12 mouse cellular contexts compared by ENCODE assay signal in the genomic region with DNA sequence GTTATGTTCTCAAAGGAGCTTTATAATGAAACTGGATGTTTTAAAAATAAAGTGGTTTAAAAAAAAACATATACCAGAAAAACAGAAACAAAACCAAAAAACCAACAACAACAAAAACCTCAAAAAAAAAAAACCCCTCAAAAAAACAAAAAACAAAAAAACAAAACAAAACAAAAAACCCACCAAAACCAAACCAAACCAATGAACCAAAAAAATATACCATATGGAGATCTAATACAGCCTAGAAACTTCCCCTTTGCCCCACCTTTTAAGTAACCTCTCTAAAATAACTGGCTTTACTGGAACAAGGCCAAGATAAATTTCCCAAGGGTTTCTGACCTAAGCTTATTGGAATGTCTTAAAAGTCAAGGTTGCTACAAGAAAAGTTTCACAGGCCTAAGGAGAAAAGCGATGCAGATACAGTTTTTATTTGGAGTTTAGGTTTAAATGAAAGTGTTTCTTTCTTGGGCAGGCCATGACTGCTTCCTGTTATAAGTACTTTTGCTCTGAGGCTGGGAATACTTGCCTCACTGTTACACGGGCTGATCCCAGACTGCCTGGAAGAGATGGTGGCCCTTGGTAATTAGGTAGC. TPM values are rescaled to one million over a fixed set of nuclear protein-coding genes. Genes with fewer than 3 reads are reported as not detected.
DNase-seq lines count a peak whose midpoint lies in the region; ATAC-seq and TF ChIP-seq lines count a peak whose summit lies in the region.
"Had no signal": no experiment of that assay in that cellular context is flagged by ENCODE, and none has a peak within 500 bp of the region (broad histone marks: within the 10 kb centered on the region; RNA-seq: fewer than 3 reads in every experiment).

No protein-coding gene starts in this region.

- TF ChIP-seq EP300 in stomach, postnatal 0 days (optimal IDR thresholded peaks at IDR 0.05): no peak

- H3K27me3 ChIP-seq in heart, embryonic 12.5 days (replicated peaks): no peaks in the 10 kb centered on the region
- H3K27me3 ChIP-seq in spleen, adult 2 months (ENCODE audit: control insufficient read depth, insufficient read depth, low read length): no peaks in the 10 kb centered on the region
- H3K27me3 ChIP-seq in limb, embryonic 12.5 days: no peaks in the 10 kb centered on the region
- H3K27me3 ChIP-seq in stomach, postnatal 0 days (ENCODE audit: control insufficient read depth, insufficient read depth, low read length): no peaks in the 10 kb centered on the region
- H3K27me3 ChIP-seq: hindbrain, embryonic 12.5 days had no signal

- 55% methylated on average over 2 of the region's 2 CpGs for WGBS in heart, embryonic 12.5 days
- whole genome bisulfite sequencing in spleen, adult 2 months: 69% methylated on average over 2 of the region's 2 CpGs
- WGBS in limb, embryonic 12.5 days: 31% methylated on average over 2 of the region's 2 CpGs
- 22% methylated on average over 2 of the region's 2 CpGs for WGBS in stomach, postnatal 0 days

- H3K36me3 ChIP-seq in heart, embryonic 12.5 days: peaks cover 91% of the 10 kb centered on the region
- H3K36me3 ChIP-seq in spleen, adult 2 months (ENCODE audit: control insufficient read depth, insufficient read depth, low read length): peaks cover 36% of the 10 kb centered on the region
- peaks cover 66% of the 10 kb centered on the region for H3K36me3 ChIP-seq in limb, embryonic 12.5 days
- H3K36me3 ChIP-seq in stomach, postnatal 0 days (ENCODE audit: control insufficient read depth, insufficient read depth, low read length): peaks cover 44% of the 10 kb centered on the region

- no peak for TF ChIP-seq POLR2A in spleen, adult 2 months (IDR thresholded peaks at IDR 0.05; ENCODE audit: low read depth, low read length)

- DNase-seq in heart, postnatal 25 days (ENCODE audit: low spot score): no peak
- DNase-seq in spleen, adult 2 months (ENCODE audit: low read depth in 1 of 2, low spot score in 2 of 2): no peak
- DNase-seq in spleen, postnatal 36 days (ENCODE audit: low spot score in 2 of 2): no peak
- no peak for DNase-seq in stomach, postnatal 0 days (ENCODE audit: low spot score)
- DNase-seq in testis, postnatal 14 days (ENCODE audit: low spot score): no peak
- DNase-seq in yolk sac, embryonic 10.5 days (ENCODE audit: low spot score): no peak
- DNase-seq: midbrain, embryonic 14.5 days; retina, postnatal 1 day; thymus, postnatal 14 days had no signal

- no peak overlapping the region for H3K4me2 ChIP-seq in heart, embryonic 12.5 days
- H3K4me2 ChIP-seq in limb, embryonic 12.5 days: no peak overlapping the region
- H3K4me2 ChIP-seq in stomach, postnatal 0 days (replicated peaks; ENCODE audit: low read depth): no peak overlapping the region
- H3K4me2 ChIP-seq: hindbrain, embryonic 12.5 days had no signal

- H3K27ac ChIP-seq in heart, embryonic 12.5 days (ENCODE audit: poor library complexity, severe bottlenecking): peak overlapping the region; percentile 82
- H3K27ac ChIP-seq in spleen, adult 2 months (ENCODE audit: insufficient read depth, low read length): peak overlapping the region; percentile 9; the same call in 1 of the 2 replicates
- peak overlapping the region; percentile 91 for H3K27ac ChIP-seq in limb, embryonic 12.5 days
- peak overlapping the region; percentile 25; the same call in 1 of the 2 replicates for H3K27ac ChIP-seq in stomach, postnatal 0 days (replicated peaks)
- H3K27ac ChIP-seq: hindbrain, embryonic 12.5 days had no signal

- ATAC-seq in heart, embryonic 12.5 days (ENCODE audit: insufficient number of reproducible peaks, low FRiP score): no peak
- ATAC-seq in limb, embryonic 12.5 days (ENCODE audit: insufficient number of reproducible peaks, insufficient read depth, low FRiP score, low TSS enrichment, low read depth): peak; percentile 40; the same call in 1 of the 2 replicates
- no peak for ATAC-seq in stomach, postnatal 0 days (ENCODE audit: low FRiP score, low TSS enrichment)

- TF ChIP-seq CTCF in spleen, adult 2 months (IDR thresholded peaks at IDR 0.05; ENCODE audit: extremely low read depth, insufficient read depth, insufficient read length, insufficient replicate concordance): no peak
- TF ChIP-seq CTCF in stomach, postnatal 0 days (IDR thresholded peaks at IDR 0.05; ENCODE audit: low read depth): no peak

- no peak overlapping the region for H3K9ac ChIP-seq in heart, embryonic 12.5 days
- H3K9ac ChIP-seq in limb, embryonic 12.5 days (replicated peaks): no peak overlapping the region
- H3K9ac ChIP-seq in stomach, postnatal 0 days (ENCODE audit: low read length): no peak overlapping the region
- H3K9ac ChIP-seq: hindbrain, embryonic 12.5 days had no signal

- H3K9me3 ChIP-seq in heart, embryonic 12.5 days (replicated peaks): peaks cover 7% of the 10 kb centered on the region; the same call in 1 of the 2 replicates
- peaks cover 8% of the 10 kb centered on the region for H3K9me3 ChIP-seq in limb, embryonic 12.5 days
- H3K9me3 ChIP-seq in stomach, postnatal 0 days (ENCODE audit: control insufficient read depth, low read length): no peaks in the 10 kb centered on the region

- intact Hi-C loops in heart, postnatal 25 days (cut with DNase I): no loop called here

- H3K4me3 ChIP-seq in heart, embryonic 12.5 days: no peak overlapping the region
- no peak overlapping the region for H3K4me3 ChIP-seq in spleen, adult 2 months (ENCODE audit: extremely low read depth, insufficient read depth, insufficient read length)
- no peak overlapping the region for H3K4me3 ChIP-seq in limb, embryonic 12.5 days (replicated peaks)
- H3K4me3 ChIP-seq in stomach, postnatal 0 days (ENCODE audit: low read depth, low read length): no peak overlapping the region
- H3K4me3 ChIP-seq: hindbrain, embryonic 12.5 days had no signal

- H3K4me1 ChIP-seq in heart, embryonic 12.5 days (replicated peaks): peaks cover 67% of the 10 kb centered on the region
- peaks cover 4% of the 10 kb centered on the region; the same call in 1 of the 2 replicates for H3K4me1 ChIP-seq in spleen, adult 2 months (ENCODE audit: control insufficient read depth, insufficient read depth, insufficient read length)
- peaks cover 49% of the 10 kb centered on the region for H3K4me1 ChIP-seq in limb, embryonic 12.5 days (replicated peaks)
- H3K4me1 ChIP-seq in stomach, postnatal 0 days (replicated peaks; ENCODE audit: control insufficient read depth, insufficient read depth): peaks cover 9% of the 10 kb centered on the region; the same call in 1 of the 2 replicates

RNA-seq across cellular contexts. Expression of gene Tpm1, which starts 12.6 kb away (rescaled TPM):
- 4,565 and 4,650 TPM in 2 replicates for polyA plus RNA-seq in heart, embryonic 12.5 days (2016; fragmentation: Nextera tagmentation; extraction: Ambion mirVana)
- total RNA-seq in heart, postnatal 25 days (2021): over 10,000 TPM; 12,975 to 13,062 TPM
- polyA plus RNA-seq in spleen, adult 2 months (2012; rRNA removed): 39.0 and 54.2 TPM in 2 replicates
- polyA plus RNA-seq in limb, embryonic 12.5 days (2016; fragmentation: Nextera tagmentation; extraction: Ambion mirVana): 555 and 579 TPM in 2 replicates
- 1,738 and 2,538 TPM in 2 replicates for polyA plus RNA-seq in stomach, postnatal 0 days (2015; fragmentation: Nextera tagmentation; extraction: Ambion mirVana)

Comparison
In these comparisons a context has a peak if more than half of its experiments do, and no peak if none do; other contexts are left out.
1. H3K27ac ChIP-seq: peak in every context shown above with its lines; median percentile 91 in limb, embryonic 12.5 days; 82 in heart, embryonic 12.5 days; 25 in stomach, postnatal 0 days; 9 in spleen, adult 2 months.
2. RNA of gene Tpm1, which starts 12.6 kb away (polyA plus RNA-seq): 4,565 to 4,650 TPM in heart, embryonic 12.5 days, 1,738 to 2,538 TPM in stomach, postnatal 0 days and 555 to 579 TPM in limb, embryonic 12.5 days; 39.0 to 54.2 TPM in spleen, adult 2 months; every median in the first group is over 10 times any median in the second.